Mouse (Mus musculus): ENCODE data around the gene Sae1. TPM values are rescaled to one million over a fixed set of nuclear protein-coding genes. Genes with fewer than 3 reads are reported as not detected.

Sae1 gene
- total and polyA plus RNA-seq, 2 experiments from 2014 or later = 122 to 211 TPM

- TF ChIP-seq CTCF (IDR thresholded peaks at IDR 0.05; ENCODE audit: low read depth) = no peak
- no peaks in the 10 kb centered on the region for H3K27me3 ChIP-seq (ENCODE audit: insufficient read depth, low read length)
- H3K4me1 ChIP-seq (ENCODE audit: insufficient read depth) = peaks cover 3% of the 10 kb centered on the region
- 93% methylated on average over 13 of the region's 13 CpGs for WGBS
- no peaks in the 10 kb centered on the region for H3K9me3 ChIP-seq (ENCODE audit: low read length)
- peaks cover 52% of the 10 kb centered on the region for H3K36me3 ChIP-seq (ENCODE audit: insufficient read depth)
- H3K9ac ChIP-seq = no peak overlapping the region
- H3K27ac ChIP-seq (ENCODE audit: low read depth, low read length) = no peak overlapping the region
- no peak overlapping the region for H3K4me2 ChIP-seq (ENCODE audit: low read depth)
- DNase-seq (no peak), ATAC-seq (no peak)
- H3K4me3 ChIP-seq (ENCODE audit: low read depth, low read length) = no peak overlapping the region
Measured at GRCm38 (mm10) chr7:16282334-16282733, 105.3 kb downstream of the Sae1 start.

- Histone ChIP-seq H3K9ac (no peak overlapping the region), H3K9me3 (ENCODE audit: low read length) (no peaks in the 10 kb centered on the region), H3K36me3 (ENCODE audit: insufficient read depth) (peaks cover 66% of the 10 kb centered on the region), H3K4me2 (ENCODE audit: low read depth) (no peak overlapping the region), H3K27me3 (ENCODE audit: insufficient read depth, low read length) (no peaks in the 10 kb centered on the region), H3K4me1 (ENCODE audit: insufficient read depth) (peaks cover 2% of the 10 kb centered on the region), H3K4me3 (ENCODE audit: low read depth, low read length) (no peak overlapping the region), H3K27ac (ENCODE audit: low read depth, low read length) (no peak overlapping the region)
- TF ChIP-seq CTCF (IDR thresholded peaks at IDR 0.05; ENCODE audit: low read depth) = no peak
- no peak for ATAC-seq
- 92% methylated on average over 11 of the region's 11 CpGs for WGBS
- no peak for DNase-seq
Measured at GRCm38 (mm10) chr7:16280721-16281120, 106.9 kb downstream of the Sae1 start.

- no peak overlapping the region for H3K9ac ChIP-seq
- H3K27me3 ChIP-seq (ENCODE audit: insufficient read depth, low read length) = no peaks in the 10 kb centered on the region
- no peaks in the 10 kb centered on the region for H3K9me3 ChIP-seq (ENCODE audit: low read length)
- H3K27ac ChIP-seq (ENCODE audit: low read depth, low read length) = no peak overlapping the region
- H3K4me2 ChIP-seq (ENCODE audit: low read depth) = no peak overlapping the region
- no peak for TF ChIP-seq CTCF (IDR thresholded peaks at IDR 0.05; ENCODE audit: low read depth)
- DNase-seq (no peak), ATAC-seq (no peak)
- H3K4me3 ChIP-seq (ENCODE audit: low read depth, low read length) = no peak overlapping the region
- H3K4me1 ChIP-seq (ENCODE audit: insufficient read depth) = peaks cover 14% of the 10 kb centered on the region; the same call in 1 of the 2 replicates
- H3K36me3 ChIP-seq (ENCODE audit: insufficient read depth) = peaks cover 41% of the 10 kb centered on the region
- WGBS = 88% methylated on average over 10 of the region's 10 CpGs
Measured at GRCm38 (mm10) chr7:16274922-16275890, 112.4 kb downstream of the Sae1 start.

- no peaks in the 10 kb centered on the region for H3K9me3 ChIP-seq (ENCODE audit: low read length)
- 1% methylated on average over 18 of the region's 18 CpGs for WGBS
- peak overlapping the region; percentile 94 for H3K27ac ChIP-seq (ENCODE audit: low read depth, low read length)
- H3K4me2 ChIP-seq (ENCODE audit: low read depth) = peak overlapping the region; percentile 90
- H3K9ac ChIP-seq = peak overlapping the region; percentile 76
- H3K36me3 ChIP-seq (ENCODE audit: insufficient read depth) = peaks cover 33% of the 10 kb centered on the region
- DNase-seq = peak; percentile 78
- peaks cover 14% of the 10 kb centered on the region; the same call in 1 of the 2 replicates for H3K4me1 ChIP-seq (ENCODE audit: insufficient read depth)
- H3K27me3 ChIP-seq (ENCODE audit: insufficient read depth, low read length) = no peaks in the 10 kb centered on the region
- no peak for TF ChIP-seq CTCF (IDR thresholded peaks at IDR 0.05; ENCODE audit: low read depth)
- peak overlapping the region; percentile 63 for H3K4me3 ChIP-seq (ENCODE audit: low read depth, low read length)
- peak; percentile 62 for ATAC-seq
Measured at GRCm38 (mm10) chr7:16273766-16274140, 113.9 kb downstream of the Sae1 start.

- peak; percentile 94 for DNase-seq
- TF ChIP-seq CTCF (IDR thresholded peaks at IDR 0.05; ENCODE audit: low read depth) = no peak
- H3K4me1 ChIP-seq (ENCODE audit: insufficient read depth) = peaks cover 14% of the 10 kb centered on the region; the same call in 1 of the 2 replicates
- H3K9ac ChIP-seq = peak within 1 kb of the TSS; percentile 76
- H3K9me3 ChIP-seq (ENCODE audit: low read length) = no peaks in the 10 kb centered on the region
- peaks cover 28% of the 10 kb centered on the region for H3K36me3 ChIP-seq (ENCODE audit: insufficient read depth)
- peak within 1 kb of the TSS; percentile 63 for H3K4me3 ChIP-seq (ENCODE audit: low read depth, low read length)
- peak within 1 kb of the TSS; percentile 94 for H3K27ac ChIP-seq (ENCODE audit: low read depth, low read length)
- ATAC-seq = peak; percentile 86
- 2% methylated on average over 43 of the region's 49 CpGs for WGBS
- peak within 1 kb of the TSS; percentile 90 for H3K4me2 ChIP-seq (ENCODE audit: low read depth)
- no peaks in the 10 kb centered on the region for H3K27me3 ChIP-seq (ENCODE audit: insufficient read depth, low read length)
Measured at GRCm38 (mm10) chr7:16273081-16273765, 114.4 kb downstream of the Sae1 start, which contains the start of gene Inafm1. Inafm1 (minus strand) TSS chr7:16273617.

- H3K27ac ChIP-seq (ENCODE audit: low read depth, low read length) = peak overlapping the region; percentile 94
- peaks cover 14% of the 10 kb centered on the region; the same call in 1 of the 2 replicates for H3K4me1 ChIP-seq (ENCODE audit: insufficient read depth)
- H3K36me3 ChIP-seq (ENCODE audit: insufficient read depth) = peaks cover 22% of the 10 kb centered on the region
- no peaks in the 10 kb centered on the region for H3K9me3 ChIP-seq (ENCODE audit: low read length)
- no peaks in the 10 kb centered on the region for H3K27me3 ChIP-seq (ENCODE audit: insufficient read depth, low read length)
- H3K9ac ChIP-seq = peak overlapping the region; percentile 76
- ATAC-seq (peak; percentile 84), DNase-seq (peak; percentile 73)
- peak overlapping the region; percentile 90 for H3K4me2 ChIP-seq (ENCODE audit: low read depth)
- peak overlapping the region; percentile 63 for H3K4me3 ChIP-seq (ENCODE audit: low read depth, low read length)
- 0% methylated on average over 36 of the region's 46 CpGs for WGBS
- peak; percentile 59 for TF ChIP-seq CTCF (IDR thresholded peaks at IDR 0.05; ENCODE audit: low read depth)
Measured at GRCm38 (mm10) chr7:16272681-16273080, 114.9 kb downstream of the Sae1 start.
